In genomic region chr5:51607686-51608480, GRCm38 (mm10) we compare ENCODE assay signal across 13 mouse cellular contexts. TPM values are rescaled to one million over a fixed set of nuclear protein-coding genes. Genes with fewer than 3 reads are reported as not detected.
DNase-seq lines count a peak whose midpoint lies in the region; ATAC-seq and TF ChIP-seq lines count a peak whose summit lies in the region.
"Had no signal": no experiment of that assay in that cellular context is flagged by ENCODE, and none has a peak within 500 bp of the region (broad histone marks: within the 10 kb centered on the region; RNA-seq: fewer than 3 reads in every experiment).

No protein-coding gene starts in this region.

- intact Hi-C loops in gastrocnemius, postnatal 14 days (cut with DNase I; ENCODE audit: low total_unique reads): no loop called here
- intact Hi-C loops in gastrocnemius, postnatal 36 days (cut with DNase I): loop anchor here (10.0 kb wide), 1 partner anchor 457 kb away; no protein-coding TSS in a partner anchor

- H3K4me2 ChIP-seq in limb, embryonic 12.5 days: no peak overlapping the region
- H3K4me2 ChIP-seq in myocyte (ENCODE audit: low read depth): peak overlapping the region; percentile 68
- H3K4me2 ChIP-seq: liver, embryonic 15.5 days; midbrain, embryonic 15.5 days had no signal

- TF ChIP-seq POLR2A in myocyte (IDR thresholded peaks at IDR 0.05; ENCODE audit: insufficient read length, low read depth): no peak

- H3K27ac ChIP-seq in limb, embryonic 12.5 days: 0 out of 2 replicates have a peak overlapping the region, but pooled peaks have one; percentile 12
- H3K27ac ChIP-seq in limb, embryonic 10.5 days: no peak overlapping the region
- H3K27ac ChIP-seq: liver, embryonic 15.5 days; macrophage; midbrain, embryonic 15.5 days had no signal

- H3K36me3 ChIP-seq in limb, embryonic 12.5 days: no peaks in the 10 kb centered on the region
- H3K36me3 ChIP-seq in limb, embryonic 10.5 days: no peaks in the 10 kb centered on the region
- no peaks in the 10 kb centered on the region for H3K36me3 ChIP-seq in myocyte (ENCODE audit: control insufficient read depth, insufficient read depth)
- H3K36me3 ChIP-seq: liver, embryonic 15.5 days; midbrain, embryonic 15.5 days had no signal

- H3K79me2 ChIP-seq in myocyte (ENCODE audit: control insufficient read depth, insufficient read depth): no peaks in the 10 kb centered on the region

- no peak overlapping the region for H3ac ChIP-seq in myocyte (ENCODE audit: control insufficient read depth, insufficient read length)

- no peaks in the 10 kb centered on the region for H3K9me3 ChIP-seq in limb, embryonic 12.5 days
- no peaks in the 10 kb centered on the region for H3K9me3 ChIP-seq in limb, embryonic 10.5 days (replicated peaks)
- H3K9me3 ChIP-seq: liver, embryonic 15.5 days; midbrain, embryonic 15.5 days had no signal

- WGBS in limb, embryonic 12.5 days: 80% methylated on average over 6 of the region's 6 CpGs
- 82% methylated on average over 6 of the region's 6 CpGs for WGBS in limb, embryonic 10.5 days

- no peak for ATAC-seq in limb, embryonic 12.5 days (ENCODE audit: insufficient number of reproducible peaks, insufficient read depth, low FRiP score, low TSS enrichment, low read depth)
- ATAC-seq: midbrain, embryonic 15.5 days had no signal

- H3K27me3 ChIP-seq in limb, embryonic 12.5 days: no peaks in the 10 kb centered on the region
- H3K27me3 ChIP-seq in limb, embryonic 10.5 days (ENCODE audit: low read depth, poor library complexity, severe bottlenecking): no peaks in the 10 kb centered on the region
- no peaks in the 10 kb centered on the region for H3K27me3 ChIP-seq in myocyte (ENCODE audit: control insufficient read depth, insufficient read depth, insufficient read length)
- H3K27me3 ChIP-seq: liver, embryonic 15.5 days; midbrain, embryonic 15.5 days had no signal

- DNase-seq in gastrocnemius, postnatal 14 days: peak; percentile 9
- no peak for DNase-seq in gastrocnemius, postnatal 36 days
- no peak for DNase-seq in limb, embryonic 10.5 days (ENCODE audit: low spot score)
- peak; percentile 20 for DNase-seq in brain, adult 2 months (ENCODE audit: low read depth, low spot score)
- no peak for DNase-seq in right cerebral cortex, postnatal 25 days
- no peak for DNase-seq in retina, embryonic 14.5 days (ENCODE audit: low spot score)
- DNase-seq: cerebellum, adult 11-12 months had no signal

- H3K4me3 ChIP-seq in limb, embryonic 12.5 days (replicated peaks): no peak overlapping the region
- no peak overlapping the region for H3K4me3 ChIP-seq in limb, embryonic 10.5 days
- H3K4me3 ChIP-seq in myocyte: no peak overlapping the region
- H3K4me3 ChIP-seq: erythroblast, embryonic 14.5 days; liver, embryonic 15.5 days; midbrain, embryonic 15.5 days had no signal

- no peak overlapping the region for H3K9ac ChIP-seq in limb, embryonic 12.5 days (replicated peaks)
- H3K9ac ChIP-seq: liver, embryonic 15.5 days; midbrain, embryonic 15.5 days had no signal

- no peaks in the 10 kb centered on the region for H3K4me1 ChIP-seq in limb, embryonic 12.5 days (replicated peaks)
- H3K4me1 ChIP-seq in limb, embryonic 10.5 days: no peaks in the 10 kb centered on the region
- H3K4me1 ChIP-seq: liver, embryonic 15.5 days; midbrain, embryonic 15.5 days had no signal

TF ChIP-seq in myocyte, 11 proteins besides CTCF, POLR2A, EP300 and RAD21:
- TF ChIP-seq MYOG (IDR thresholded peaks at IDR 0.05; ENCODE audit: control insufficient read depth in 1 of 3, insufficient read depth in 1 of 3, insufficient read length in 2 of 3, low read depth in 2 of 3) (peak; percentile 24 to 77 (median 34)), USF1 (IDR thresholded peaks at IDR 0.05; ENCODE audit: low read depth) (peak; percentile 87), CEBPB (IDR thresholded peaks at IDR 0.05; ENCODE audit: insufficient read depth, poor library complexity, severe bottlenecking) (no peak), MYOD1 (IDR thresholded peaks at IDR 0.05; ENCODE audit: control insufficient read depth in 1 of 3, insufficient read length in 2 of 3, low read depth in 2 of 3) (peak in 2 of 3 experiments; percentile 60 to 82), TCF3 (IDR thresholded peaks at IDR 0.05; ENCODE audit: insufficient read length, low read depth) (no peak)

RNA-seq across cellular contexts. Expression of gene Ppargc1a, which starts 40.4 kb away (rescaled TPM):
- 10 to 100 TPM; 22.3 to 44.2 TPM for total RNA-seq in gastrocnemius, postnatal 14 days (2021)
- total RNA-seq in gastrocnemius, postnatal 36 days (2021): 10 to 100 TPM; 32.1 to 59.9 TPM
- 4.8 and 6.5 TPM in 2 replicates for polyA plus RNA-seq in limb, embryonic 12.5 days (2016; fragmentation: Nextera tagmentation; extraction: Ambion mirVana)
- polyA plus RNA-seq in limb, embryonic 10.5 days (2016; fragmentation: Nextera tagmentation; extraction: Ambion mirVana): 2.6 and 6.4 TPM in 2 replicates
- polyA plus RNA-seq in myocyte (2012; fragmentation: generic; extraction: Trizol): 2.1 TPM
- polyA plus RNA-seq: erythroblast, embryonic 14.5 days had no signal

Comparison
In these comparisons a context has a peak if more than half of its experiments do, and no peak if none do; other contexts are left out.
1. DNase-seq: peak in gastrocnemius, postnatal 14 days (single experiment) and brain, adult 2 months (single experiment); none in gastrocnemius, postnatal 36 days (0 of 2), limb, embryonic 10.5 days (single experiment), right cerebral cortex, postnatal 25 days (single experiment) and retina, embryonic 14.5 days (single experiment).